Mouse (Mus musculus) lung, postnatal 0 days (tissue): ENCODE measurements around the gene Gm10153.

Experiments used
- CTCF ChIP-seq: IDR thresholded peaks from 2 replicates; pipeline ENCODE4 v1.5.1; 2016; ENCODE audit warnings: antibody characterized with exemption, mild to moderate bottlenecking
- EP300 ChIP-seq: IDR thresholded peaks from 2 replicates; pipeline ENCODE4 v1.6.1; 2016; ENCODE audit warnings: antibody characterized with exemption, mild to moderate bottlenecking, control low read depth

GRCm38 (mm10) chr7:142188156-142188555 lies 2.0 kb downstream of the Gm10153 start:
- TF ChIP-seq CTCF (no peak), EP300 (no peak)
